Mouse (Mus musculus) heart, adult 2 months (tissue): ENCODE data around the gene Zfp493.
"Not testable (repeated sequence)": the region's sequence is repeated elsewhere in the genome, so short reads cannot be mapped to it uniquely, and the experiment has no call there.

ENCODE experiments used
- CTCF ChIP-seq: fragments of 200-600 bp; IDR thresholded peaks from 2 replicates; pipeline ENCODE4 v1.8.1; 2022; ENCODE audit warnings: antibody characterized with exemption, mild to moderate bottlenecking, moderate library complexity
- EP300 ChIP-seq: fragments of 200-500 bp; IDR thresholded peaks from 2 replicates; pipeline ENCODE4 v1.6.1; 2011; ENCODE audit warnings: low read depth, low read length, control low read depth; ENCODE audit not compliant: insufficient read depth

GRCm38 (mm10) chr13:67799151-67799550, 19.7 kb downstream of the Zfp493 start:
- not testable (repeated sequence) for TF ChIP-seq CTCF, EP300
